8 mouse cellular contexts compared by ENCODE assay signal in the genomic region with DNA sequence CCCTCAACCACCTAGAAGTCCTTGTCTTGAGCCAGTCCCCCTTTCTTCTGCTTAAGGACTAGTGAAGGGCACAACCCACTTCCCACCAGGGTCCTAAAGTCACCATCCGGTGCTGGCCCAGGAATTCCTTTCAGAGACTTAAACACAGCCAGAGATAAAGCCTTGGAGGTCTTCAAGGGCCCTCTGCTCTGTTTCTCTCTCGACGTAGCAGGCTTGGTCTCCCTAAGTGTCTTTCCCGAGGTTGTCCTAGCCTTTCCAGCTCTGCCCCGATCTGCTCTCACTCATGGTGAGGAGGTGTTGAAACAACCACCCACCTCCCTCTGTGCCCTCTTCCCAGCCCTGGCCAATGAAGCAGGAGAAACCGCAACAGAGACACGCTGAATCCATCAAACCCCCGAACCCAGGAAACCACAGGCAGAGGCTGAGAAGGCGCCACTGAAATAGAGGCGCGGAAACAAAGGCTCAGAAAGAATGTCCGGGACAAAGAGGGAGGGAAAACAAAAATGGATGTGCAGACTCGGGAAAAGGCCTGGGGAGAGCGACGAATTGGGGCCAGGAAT. TPM values are rescaled to one million over a fixed set of nuclear protein-coding genes. Genes with fewer than 3 reads are reported as not detected.
DNase-seq lines count a peak whose midpoint lies in the region; ATAC-seq and TF ChIP-seq lines count a peak whose summit lies in the region.

No protein-coding gene starts in this region.

- H3K9me3 ChIP-seq in lung, embryonic 14.5 days (ENCODE audit: low read depth, low read length) = no peaks in the 10 kb centered on the region
- H3K9me3 ChIP-seq in forebrain, embryonic 10.5 days = peaks cover 6% of the 10 kb centered on the region; the same call in 1 of the 2 replicates
- peaks cover 5% of the 10 kb centered on the region; the same call in 1 of the 2 replicates for H3K9me3 ChIP-seq in intestine, embryonic 14.5 days (ENCODE audit: control insufficient read depth, low read length)

- WGBS in lung, embryonic 14.5 days = 0% methylated on average over 15 of the region's 15 CpGs
- WGBS in forebrain, embryonic 10.5 days = 0% methylated on average over 15 of the region's 15 CpGs
- WGBS in intestine, embryonic 14.5 days = 3% methylated on average over 15 of the region's 15 CpGs

- H3K4me1 ChIP-seq in lung, embryonic 14.5 days (ENCODE audit: insufficient read depth) = peaks cover 37% of the 10 kb centered on the region
- peaks cover 68% of the 10 kb centered on the region for H3K4me1 ChIP-seq in forebrain, embryonic 10.5 days
- H3K4me1 ChIP-seq in intestine, embryonic 14.5 days (replicated peaks; ENCODE audit: control insufficient read depth, insufficient read depth, low read length) = peaks cover 30% of the 10 kb centered on the region

- H3K27ac ChIP-seq in lung, embryonic 14.5 days (ENCODE audit: low read depth) = peak overlapping the region; percentile 97
- H3K27ac ChIP-seq in forebrain, embryonic 10.5 days = peak overlapping the region; percentile 97
- H3K27ac ChIP-seq in intestine, embryonic 14.5 days (ENCODE audit: low read depth) = peak overlapping the region; percentile 97

- H3K4me3 ChIP-seq in lung, embryonic 14.5 days (ENCODE audit: low read depth, low read length) = peak overlapping the region; percentile 42
- H3K4me3 ChIP-seq in forebrain, embryonic 10.5 days = peak overlapping the region; percentile 53
- H3K4me3 ChIP-seq in intestine, embryonic 14.5 days (ENCODE audit: low read depth, low read length) = peak overlapping the region; percentile 37
- peak overlapping the region; percentile 35 for H3K4me3 ChIP-seq in myocyte

- peak; percentile 8 for TF ChIP-seq POLR2A in myocyte (IDR thresholded peaks at IDR 0.05; ENCODE audit: insufficient read length, low read depth)

- no peaks in the 10 kb centered on the region for H3K27me3 ChIP-seq in lung, embryonic 14.5 days (ENCODE audit: insufficient read depth, low read length)
- no peaks in the 10 kb centered on the region for H3K27me3 ChIP-seq in forebrain, embryonic 10.5 days (ENCODE audit: poor library complexity, severe bottlenecking)
- no peaks in the 10 kb centered on the region for H3K27me3 ChIP-seq in intestine, embryonic 14.5 days (replicated peaks; ENCODE audit: control insufficient read depth, insufficient read depth, low read length)
- H3K27me3 ChIP-seq in myocyte (ENCODE audit: control insufficient read depth, insufficient read depth, insufficient read length) = no peaks in the 10 kb centered on the region

- no peak for TF ChIP-seq CTCF in lung, embryonic 14.5 days (IDR thresholded peaks at IDR 0.05; ENCODE audit: low read depth)

- peak overlapping the region; percentile 41 for H3ac ChIP-seq in myocyte (ENCODE audit: control insufficient read depth, insufficient read length)

- peak overlapping the region; percentile 84 for H3K4me2 ChIP-seq in lung, embryonic 14.5 days
- H3K4me2 ChIP-seq in intestine, embryonic 14.5 days (ENCODE audit: low read length) = peak overlapping the region; percentile 90
- peak overlapping the region; percentile 91 for H3K4me2 ChIP-seq in myocyte (ENCODE audit: low read depth)

- H3K9ac ChIP-seq in lung, embryonic 14.5 days = peak overlapping the region; percentile 74
- H3K9ac ChIP-seq in intestine, embryonic 14.5 days (ENCODE audit: low read length) = peak overlapping the region; percentile 70

- peak; percentile 68 for DNase-seq in lung, embryonic 14.5 days
- DNase-seq in lung, postnatal 14 days = no peak
- peak; percentile 72 for DNase-seq in forebrain, embryonic 10.5 days (ENCODE audit: extremely low spot score, low spot score)
- DNase-seq in intestine, embryonic 14.5 days (ENCODE audit: low spot score) = peak; percentile 79
- no peak for DNase-seq in ovary, adult 18-20 months (ENCODE audit: low spot score)
- DNase-seq in cerebellum, postnatal 36 days = no peak
- no peak for DNase-seq in left cerebral cortex, postnatal 14 days (ENCODE audit: low spot score in 2 of 2)

- ATAC-seq in lung, embryonic 14.5 days (ENCODE audit: insufficient read depth) = peak; percentile 59
- peak; percentile 37; the same call in 1 of the 2 replicates for ATAC-seq in intestine, embryonic 14.5 days (replicated peaks; ENCODE audit: low FRiP score, low TSS enrichment, low read depth)

- no peaks in the 10 kb centered on the region for H3K36me3 ChIP-seq in lung, embryonic 14.5 days (ENCODE audit: insufficient read depth)
- H3K36me3 ChIP-seq in forebrain, embryonic 10.5 days (replicated peaks) = no peaks in the 10 kb centered on the region
- no peaks in the 10 kb centered on the region for H3K36me3 ChIP-seq in intestine, embryonic 14.5 days (ENCODE audit: control insufficient read depth, insufficient read depth, low read length)
- H3K36me3 ChIP-seq in myocyte (ENCODE audit: control insufficient read depth, insufficient read depth) = no peaks in the 10 kb centered on the region

- H3K79me2 ChIP-seq in myocyte (ENCODE audit: control insufficient read depth, insufficient read depth) = no peaks in the 10 kb centered on the region

- intact Hi-C loops in left cerebral cortex, postnatal 14 days (cut with DNase I) = no loop called here

TF ChIP-seq in myocyte, 11 proteins besides CTCF, POLR2A, EP300 and RAD21:
- TF ChIP-seq MAX (IDR thresholded peaks at IDR 0.05; ENCODE audit: low read depth) (no peak), SRF (IDR thresholded peaks at IDR 0.05; ENCODE audit: control insufficient read depth, insufficient read length, low read depth) (no peak)

RNA-seq across cellular contexts. Expression of a gene that starts 8.8 kb away (rescaled TPM):
- polyA plus RNA-seq in lung, embryonic 14.5 days (2014; fragmentation: Nextera tagmentation; extraction: Ambion mirVana) = 469 and 477 TPM in 2 replicates
- polyA plus RNA-seq in forebrain, embryonic 10.5 days (2016; fragmentation: Nextera tagmentation; extraction: Ambion mirVana) = 488 and 529 TPM in 2 replicates
- polyA plus RNA-seq in intestine, embryonic 14.5 days (2014; fragmentation: Nextera tagmentation; extraction: Ambion mirVana) = 325 and 351 TPM in 2 replicates
- 15.2 TPM for polyA plus RNA-seq in myocyte (2012; fragmentation: generic; extraction: Trizol)
- total RNA-seq in left cerebral cortex, postnatal 14 days (2021) = 10 to 100 TPM; 30.2 to 53.1 TPM

RNA-seq across cellular contexts. Expression of a gene that starts 37.7 kb away (rescaled TPM):
- polyA plus RNA-seq in lung, embryonic 14.5 days (2014; fragmentation: Nextera tagmentation; extraction: Ambion mirVana) = 5.5 and 6.5 TPM in 2 replicates
- polyA plus RNA-seq in forebrain, embryonic 10.5 days (2016; fragmentation: Nextera tagmentation; extraction: Ambion mirVana) = 10.3 and 11.4 TPM in 2 replicates
- 4.1 and 5.0 TPM in 2 replicates for polyA plus RNA-seq in intestine, embryonic 14.5 days (2014; fragmentation: Nextera tagmentation; extraction: Ambion mirVana)
- 56.3 TPM for polyA plus RNA-seq in myocyte (2012; fragmentation: generic; extraction: Trizol)
- under 1 TPM; 0.90 to 0.93 TPM for total RNA-seq in left cerebral cortex, postnatal 14 days (2021)

Comparison
In these comparisons a context has a peak if more than half of its experiments do, and no peak if none do; other contexts are left out.
1. DNase-seq: peak in lung, embryonic 14.5 days (single experiment), forebrain, embryonic 10.5 days (single experiment) and intestine, embryonic 14.5 days (single experiment); none in lung, postnatal 14 days (single experiment), ovary, adult 18-20 months (single experiment), cerebellum, postnatal 36 days (0 of 2) and left cerebral cortex, postnatal 14 days (0 of 2).
2. RNA of a gene that starts 8.8 kb away (polyA plus RNA-seq): 488 to 529 TPM in forebrain, embryonic 10.5 days, 469 to 477 TPM in lung, embryonic 14.5 days and 325 to 351 TPM in intestine, embryonic 14.5 days; 15.2 TPM in myocyte (single experiment); every median in the first group is over 10 times any median in the second.
3. Peak in every context shown above with its lines, with median percentiles within 50 percentile points of each other: H3K27ac ChIP-seq, H3K4me2 ChIP-seq and H3K4me3 ChIP-seq.